Mouse (Mus musculus) hematopoietic stem cell, adult 5-6 weeks (primary cell): ENCODE data around the gene Kcnq2. TPM values are rescaled to one million over a fixed set of nuclear protein-coding genes. Genes with fewer than 3 reads are reported as not detected.

Experiments
- ATAC-seq, 2 experiments: fragments of 125-278 bp in 1 of 2; replicated peaks in 1 of 2; 2 replicates each; pipeline ENCODE4 v1.8.0; 2016 to 2017; ENCODE audit warnings: inconsistent platforms in 2 of 2, mild to moderate bottlenecking in 2 of 2, moderate number of reproducible peaks in 2 of 2, low read depth in 1 of 2, moderate TSS enrichment in 1 of 2; ENCODE audit not compliant: low FRiP score in 2 of 2, poor library complexity in 2 of 2, severe bottlenecking in 2 of 2, insufficient read depth in 1 of 2, low TSS enrichment in 1 of 2
- total RNA-seq: library from RNA; stranded (forward); fragments of 172-1452, 232-1000 nt; gene quantifications from 2 replicates; pipeline ENCODE4 v1.2.3, GENCODE M21; 2017

The Kcnq2 gene
- total RNA-seq, 1 experiment from 2014 or later: not detected

DNA sequence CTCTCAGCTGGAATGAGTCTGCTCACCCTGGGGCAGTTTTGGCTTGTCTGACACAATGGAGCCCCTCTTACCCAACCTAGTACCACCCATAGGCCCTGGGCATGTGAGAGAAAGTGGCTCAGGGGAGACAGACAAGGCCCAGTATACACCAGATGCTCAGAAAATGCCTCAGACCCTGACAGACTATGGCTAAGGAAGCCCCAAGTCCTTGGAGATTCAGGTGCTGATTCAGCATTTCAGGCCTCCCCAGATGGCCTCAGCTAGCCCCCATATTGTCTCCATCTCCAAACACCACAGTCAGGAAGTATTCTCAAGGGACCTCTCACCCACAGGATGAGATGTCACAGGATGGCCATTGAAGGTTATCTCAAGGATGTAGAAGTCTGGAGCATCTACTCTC is 12.5 kb downstream of the Kcnq2 start:
- ATAC-seq: no peak

- ATAC-seq: no peak
Measured at GRCm38 (mm10) chr2:181120922-181121449, 14.1 kb downstream of the Kcnq2 start.

DNA sequence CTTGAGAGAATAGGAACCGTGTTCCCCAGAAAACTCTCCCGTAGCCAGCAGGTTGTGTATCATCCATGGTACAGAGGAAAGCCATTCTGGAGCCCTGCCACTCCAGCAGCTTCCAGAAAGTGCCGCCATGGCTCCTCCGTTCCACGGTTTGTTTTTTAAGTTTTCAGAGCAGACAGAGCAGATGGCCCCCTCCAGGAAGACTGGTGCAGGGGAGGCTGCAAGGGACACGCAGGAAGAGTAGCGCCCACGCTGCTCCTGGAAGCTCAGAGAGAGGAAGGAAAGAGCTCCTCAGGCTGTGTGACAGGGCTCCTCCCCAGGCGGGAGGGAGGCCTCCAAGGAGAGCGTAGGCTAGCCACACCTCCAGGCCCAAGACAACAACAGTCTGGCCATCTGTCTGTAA is 15.1 kb downstream of the Kcnq2 start:
- no peak for ATAC-seq

- ATAC-seq: no peak
Measured at GRCm38 (mm10) chr2:181116436-181116835, 18.7 kb downstream of the Kcnq2 start.

DNA sequence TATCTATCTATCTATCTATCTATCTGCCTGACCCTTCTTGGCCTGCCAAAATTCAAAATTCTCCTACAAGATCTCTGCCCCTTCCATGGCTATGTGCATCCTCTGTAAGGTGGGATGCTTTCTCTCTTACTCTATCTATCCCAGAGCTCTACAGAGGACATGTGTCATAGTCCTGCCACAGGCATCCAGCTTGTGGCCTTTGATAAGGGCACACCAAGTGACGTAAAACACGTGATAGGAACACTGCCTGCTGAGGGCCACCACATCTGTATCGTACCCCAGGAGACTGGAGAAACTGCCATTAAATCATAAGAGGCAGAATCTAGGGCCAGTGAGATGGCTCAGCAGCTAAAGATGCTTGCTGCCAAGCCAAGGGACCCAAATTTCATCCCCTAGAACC is 19.7 kb downstream of the Kcnq2 start:
- ATAC-seq: no peak

DNA sequence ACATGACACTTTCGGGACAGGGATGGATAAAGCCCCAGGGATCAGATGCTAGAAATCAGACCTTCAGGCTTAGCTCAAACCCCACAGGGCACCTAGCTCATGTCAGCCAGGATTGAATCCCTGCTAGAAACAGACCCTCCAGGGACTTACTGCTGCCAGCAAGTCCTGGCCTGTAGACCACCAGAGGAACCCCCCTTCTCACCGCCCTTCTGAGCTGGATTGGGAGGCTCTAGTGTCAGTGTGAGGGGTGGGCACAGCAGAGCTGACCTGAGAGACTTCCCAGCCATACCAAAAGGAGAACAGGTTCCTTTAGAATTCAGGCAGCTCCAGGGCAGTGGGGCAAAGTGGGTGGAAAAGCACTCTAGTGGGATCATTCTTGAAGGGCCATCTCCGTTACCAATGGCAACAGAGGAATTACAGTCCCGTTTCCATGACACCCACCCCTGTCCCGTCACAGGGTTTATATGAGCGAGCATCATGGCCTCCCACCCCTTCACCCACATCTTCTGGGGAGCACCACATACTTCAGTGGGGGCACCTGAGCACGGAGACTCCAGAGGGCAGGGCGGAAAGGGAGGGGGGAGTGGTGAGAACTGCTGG is 21.2 kb downstream of the Kcnq2 start:
- ATAC-seq: no peak

DNA sequence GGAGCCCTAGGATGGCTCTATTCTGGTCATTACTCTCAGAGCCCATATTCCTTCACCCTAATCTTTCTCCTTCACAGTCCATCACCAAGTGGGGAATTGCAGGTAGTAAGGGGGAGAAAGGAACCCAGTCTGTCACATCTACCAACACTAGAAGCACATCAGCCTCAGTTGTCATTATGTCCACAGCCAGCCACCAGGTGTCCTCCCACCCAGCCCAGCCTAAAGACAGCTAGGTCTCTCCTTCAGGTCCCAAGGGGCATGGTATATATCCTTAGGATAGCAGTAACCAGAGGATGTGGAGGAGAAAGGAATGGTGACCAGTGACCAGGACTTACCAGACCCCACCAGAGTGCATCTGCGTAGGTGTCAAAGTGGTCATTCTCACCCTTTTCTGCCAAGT is 23.4 kb downstream of the Kcnq2 start:
- no peak for ATAC-seq

DNA sequence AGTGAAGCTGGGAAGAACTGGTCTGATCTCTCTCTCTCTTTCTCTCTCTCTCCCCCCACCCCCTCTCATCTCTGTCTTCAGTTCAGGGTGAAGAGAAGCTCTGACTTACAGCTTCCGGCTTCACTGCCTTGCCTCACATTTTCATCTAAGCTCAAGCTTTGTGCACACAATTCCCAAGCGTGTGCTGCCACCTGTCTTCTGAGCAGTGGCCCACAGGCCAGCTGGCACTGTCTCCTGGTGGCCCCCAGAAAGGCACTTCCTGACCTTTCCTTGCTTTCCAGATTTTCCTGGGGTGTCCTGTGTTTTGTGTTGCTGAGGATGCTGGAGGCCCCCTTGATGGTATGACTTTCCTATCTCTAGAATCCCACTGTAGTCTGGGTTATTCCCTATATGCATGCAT is 31.0 kb downstream of the Kcnq2 start:
- ATAC-seq: no peak

- ATAC-seq: no peak
Measured at GRCm38 (mm10) chr2:181102161-181102560, 32.9 kb downstream of the Kcnq2 start.

- ATAC-seq: no peak
Measured at GRCm38 (mm10) chr2:181101626-181102025, 33.5 kb downstream of the Kcnq2 start.

- ATAC-seq: no peak
Measured at GRCm38 (mm10) chr2:181100087-181100486, 35.0 kb downstream of the Kcnq2 start.

GRCm38 (mm10) chr2:181090123-181090522 is 45.0 kb downstream of the Kcnq2 start:
- ATAC-seq: peak; percentile 39 to 54; a peak in 1 of 4 replicates

DNA sequence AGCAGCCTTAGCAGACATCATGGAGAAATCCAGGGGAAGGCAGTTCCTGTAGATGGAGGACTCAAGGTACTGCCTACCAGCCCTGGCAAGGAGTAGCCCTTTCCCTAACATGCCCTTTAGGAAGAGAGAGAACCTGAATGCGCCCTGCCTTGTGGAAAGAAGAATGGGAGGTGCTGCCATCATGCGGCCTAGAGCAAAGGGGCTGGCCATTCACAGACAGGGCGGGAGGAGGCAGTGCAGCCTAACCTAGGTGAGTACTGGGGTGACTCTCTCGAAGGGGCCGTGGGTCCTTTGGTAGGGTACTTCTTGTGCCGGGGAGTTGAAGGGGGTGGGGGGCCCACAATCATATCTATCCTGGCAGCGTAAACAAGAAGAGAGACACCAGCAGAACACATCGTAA is 50.1 kb downstream of the Kcnq2 start:
- no peak for ATAC-seq

DNA sequence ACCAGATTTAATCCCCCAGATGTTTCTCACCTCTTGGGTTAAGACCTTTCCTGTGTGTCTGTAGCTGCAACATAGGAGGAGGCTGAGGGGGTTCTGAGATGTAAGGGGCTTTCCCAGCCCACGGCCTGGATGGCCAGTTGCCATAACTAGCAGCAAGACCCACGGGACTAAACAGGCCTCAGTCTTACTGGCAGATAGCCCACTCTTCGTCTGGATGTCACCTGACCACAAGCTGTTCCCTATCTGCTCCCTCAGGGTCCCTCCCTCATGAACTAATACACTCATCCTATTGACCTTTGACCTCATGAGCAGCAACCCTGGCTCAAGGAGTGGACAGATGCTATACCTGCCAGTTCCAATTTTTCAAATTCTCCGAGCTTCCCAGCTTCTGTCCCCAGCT is 51.2 kb downstream of the Kcnq2 start:
- ATAC-seq: no peak

- no peak for ATAC-seq
Measured at GRCm38 (mm10) chr2:181080886-181081285, 54.2 kb downstream of the Kcnq2 start.

- ATAC-seq: no peak
Measured at GRCm38 (mm10) chr2:181079518-181079917, 55.6 kb downstream of the Kcnq2 start.

GRCm38 (mm10) chr2:181078908-181079307 is 56.2 kb downstream of the Kcnq2 start:
- ATAC-seq: no peak

DNA sequence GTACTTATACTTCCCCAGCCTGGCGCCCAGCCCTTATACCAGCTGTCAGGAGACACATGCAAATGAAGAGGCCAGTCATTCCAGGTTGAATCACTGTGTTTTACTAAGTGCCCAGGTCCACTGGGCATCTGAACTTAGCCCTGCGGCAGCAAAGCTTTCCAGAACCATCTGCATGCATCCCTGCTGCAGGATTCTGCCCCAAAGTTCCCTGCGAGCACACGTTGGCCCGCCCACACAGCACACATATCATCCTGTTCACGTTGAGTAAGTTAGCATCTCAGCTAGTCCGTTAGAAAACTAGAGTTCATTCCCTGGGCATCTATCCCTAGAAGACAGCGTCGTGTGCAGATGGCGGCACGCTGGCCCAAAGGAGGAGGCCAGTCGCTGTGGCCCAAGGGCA is 59.6 kb downstream of the Kcnq2 start:
- ATAC-seq: no peak

GRCm38 (mm10) chr2:181072403-181072714 is 62.7 kb downstream of the Kcnq2 start:
- 0 out of 4 replicates have a peak, but pooled peaks of 1 of the 2 experiments have one; percentile 21 for ATAC-seq
